Comparison of ENCODE assay signal across 13 mouse cellular contexts in genomic region chr10:67209916-67210675, GRCm38 (mm10).
DNase-seq lines count a peak whose midpoint lies in the region; ATAC-seq lines count a peak whose summit lies in the region.
"Had no signal": no experiment of that assay in that cellular context is flagged by ENCODE, and none has a peak within 500 bp of the region (broad histone marks: within the 10 kb centered on the region; RNA-seq: fewer than 3 reads in every experiment).

No protein-coding gene starts in this region.

- H3K4me3 ChIP-seq in intestine, embryonic 14.5 days (ENCODE audit: low read depth, low read length), result no peak overlapping the region
- no peak overlapping the region for H3K4me3 ChIP-seq in intestine, embryonic 15.5 days (replicated peaks)
- H3K4me3 ChIP-seq in forebrain, embryonic 10.5 days, result no peak overlapping the region

- H3K9ac ChIP-seq in intestine, embryonic 14.5 days (ENCODE audit: low read length), result no peak overlapping the region
- H3K9ac ChIP-seq in intestine, embryonic 15.5 days, result no peak overlapping the region

- H3K4me2 ChIP-seq in intestine, embryonic 14.5 days (ENCODE audit: low read length), result no peak overlapping the region
- H3K4me2 ChIP-seq in intestine, embryonic 15.5 days (replicated peaks), result no peak overlapping the region
- H3K4me2 ChIP-seq: midbrain, embryonic 11.5 days had no signal

- no peak for DNase-seq in intestine, embryonic 14.5 days (ENCODE audit: low spot score)
- DNase-seq in spleen, postnatal 36 days (ENCODE audit: low spot score in 2 of 2), result peak; percentile 27 to 29
- no peak for DNase-seq in spleen, adult 12 weeks (ENCODE audit: low spot score)
- no peak for DNase-seq in urinary bladder, postnatal 10 days (ENCODE audit: low spot score)
- no peak for DNase-seq in forebrain, embryonic 10.5 days (ENCODE audit: extremely low spot score, low spot score)
- DNase-seq: cerebellum, postnatal 14 days; heart, adult 18-20 months; kidney, adult 18-20 months; liver had no signal

- no peaks in the 10 kb centered on the region for H3K36me3 ChIP-seq in intestine, embryonic 14.5 days (ENCODE audit: control insufficient read depth, insufficient read depth, low read length)
- no peaks in the 10 kb centered on the region for H3K36me3 ChIP-seq in intestine, embryonic 15.5 days
- H3K36me3 ChIP-seq in forebrain, embryonic 10.5 days (replicated peaks), result peaks cover 10% of the 10 kb centered on the region; the same call in 1 of the 2 replicates

- H3K27me3 ChIP-seq in intestine, embryonic 14.5 days (replicated peaks; ENCODE audit: control insufficient read depth, insufficient read depth, low read length), result no peaks in the 10 kb centered on the region
- no peaks in the 10 kb centered on the region for H3K27me3 ChIP-seq in intestine, embryonic 15.5 days (replicated peaks)
- H3K27me3 ChIP-seq in forebrain, embryonic 10.5 days (ENCODE audit: poor library complexity, severe bottlenecking), result no peaks in the 10 kb centered on the region

- no peak overlapping the region for H3K27ac ChIP-seq in intestine, embryonic 14.5 days (ENCODE audit: low read depth)
- H3K27ac ChIP-seq in intestine, embryonic 15.5 days, result no peak overlapping the region
- no peak overlapping the region for H3K27ac ChIP-seq in forebrain, embryonic 10.5 days

- 0 out of 2 replicates have a peak, but pooled peaks have one; percentile 53 for ATAC-seq in intestine, embryonic 14.5 days (replicated peaks; ENCODE audit: low FRiP score, low TSS enrichment, low read depth)
- ATAC-seq in intestine, embryonic 15.5 days, result no peak
- ATAC-seq in granulocyte monocyte progenitor cell, adult 5-6 weeks (replicated peaks; ENCODE audit: poor library complexity, severe bottlenecking), result peak; percentile 74
- ATAC-seq: forebrain, embryonic 16.5 days had no signal

- no peaks in the 10 kb centered on the region; the same call in 1 of the 2 replicates for H3K4me1 ChIP-seq in intestine, embryonic 14.5 days (replicated peaks; ENCODE audit: control insufficient read depth, insufficient read depth, low read length)
- peaks cover 7% of the 10 kb centered on the region; the same call in 1 of the 2 replicates for H3K4me1 ChIP-seq in intestine, embryonic 15.5 days (replicated peaks)
- peaks cover 25% of the 10 kb centered on the region for H3K4me1 ChIP-seq in forebrain, embryonic 10.5 days

- H3K9me3 ChIP-seq in intestine, embryonic 14.5 days (ENCODE audit: control insufficient read depth, low read length), result no peaks in the 10 kb centered on the region
- no peaks in the 10 kb centered on the region for H3K9me3 ChIP-seq in intestine, embryonic 15.5 days
- H3K9me3 ChIP-seq in forebrain, embryonic 10.5 days, result no peaks in the 10 kb centered on the region

- WGBS in intestine, embryonic 14.5 days, result 52% methylated on average over 4 of the region's 4 CpGs
- 57% methylated on average over 4 of the region's 4 CpGs for WGBS in intestine, embryonic 15.5 days
- 85% methylated on average over 4 of the region's 4 CpGs for WGBS in forebrain, embryonic 10.5 days

Comparison
In these comparisons a context has a peak if more than half of its experiments do, and no peak if none do; other contexts are left out.
1. DNase-seq: peak in spleen, postnatal 36 days (2 of 2); none in intestine, embryonic 14.5 days (single experiment), spleen, adult 12 weeks (single experiment), urinary bladder, postnatal 10 days (single experiment) and forebrain, embryonic 10.5 days (single experiment).